Mouse (Mus musculus) thymus, postnatal 0 days (tissue): Measurements from ENCODE around the gene Phospho2. TPM values are rescaled to one million over a fixed set of nuclear protein-coding genes. Genes with fewer than 3 reads are reported as not detected.

Experiments
- DNase-seq: peaks from one replicate; pipeline ENCODE4 v3.0.0-alpha.2; 2015; ENCODE audit warnings: low spot score
- polyA plus RNA-seq: library from polyadenylated mRNA; unstranded; fragments of >200 nt; fragmentation: Nextera tagmentation; extraction: Ambion mirVana; gene quantifications from 2 replicates; pipeline ENCODE4 v1.2.1, GENCODE M21; 2015

Phospho2 gene
- polyA plus RNA-seq, 1 experiment from 2014 or later = 38.6 TPM

DNA sequence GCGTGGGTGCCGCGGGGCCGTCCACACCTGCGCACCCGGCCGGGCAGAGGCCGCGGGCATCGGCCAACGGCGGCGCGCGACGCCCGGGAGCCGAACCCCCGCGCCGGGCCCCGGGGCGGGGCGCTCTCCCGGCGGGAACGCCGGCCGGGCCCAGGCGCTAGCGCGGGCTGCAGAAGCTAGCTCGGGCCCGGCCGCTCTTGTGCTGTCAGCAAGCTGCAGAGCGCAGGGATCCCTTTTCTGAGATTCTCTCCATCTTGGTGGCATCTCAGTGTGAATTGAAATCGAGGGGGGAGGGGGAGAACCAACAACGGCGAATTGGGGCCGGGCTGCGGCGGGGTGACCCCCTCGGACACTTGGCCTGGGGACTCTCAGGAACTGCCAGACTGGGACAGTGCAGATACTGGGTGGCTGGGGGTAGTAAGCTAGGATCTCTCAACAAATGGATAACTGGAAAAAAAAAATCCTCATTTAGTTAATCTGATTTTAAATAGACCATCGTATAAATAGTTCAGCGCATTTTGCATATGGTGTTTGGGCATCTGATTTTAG is 33.8 kb downstream of the Phospho2 start:
- DNase-seq = peak; percentile 33

DNA sequence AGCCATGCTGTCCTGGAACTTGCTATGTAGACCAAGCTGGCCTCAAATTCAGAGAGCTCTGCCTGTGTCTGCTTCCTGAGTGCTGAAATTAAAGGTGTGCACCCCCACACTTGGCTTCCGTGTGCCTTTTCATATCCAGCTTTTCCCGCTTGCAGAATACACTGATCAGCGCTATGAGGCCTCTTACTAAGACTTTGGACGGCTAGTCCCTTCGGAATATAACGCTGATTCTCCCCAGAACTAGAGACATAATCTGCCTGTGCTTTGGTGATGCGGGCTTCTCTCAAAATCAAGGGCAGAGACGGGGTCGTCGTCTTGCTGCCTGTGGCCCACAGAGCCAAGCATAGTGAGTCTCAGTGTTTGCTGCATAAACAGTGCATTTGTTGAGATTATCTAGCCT is 36.5 kb downstream of the Phospho2 start:
- DNase-seq = no peak

DNA sequence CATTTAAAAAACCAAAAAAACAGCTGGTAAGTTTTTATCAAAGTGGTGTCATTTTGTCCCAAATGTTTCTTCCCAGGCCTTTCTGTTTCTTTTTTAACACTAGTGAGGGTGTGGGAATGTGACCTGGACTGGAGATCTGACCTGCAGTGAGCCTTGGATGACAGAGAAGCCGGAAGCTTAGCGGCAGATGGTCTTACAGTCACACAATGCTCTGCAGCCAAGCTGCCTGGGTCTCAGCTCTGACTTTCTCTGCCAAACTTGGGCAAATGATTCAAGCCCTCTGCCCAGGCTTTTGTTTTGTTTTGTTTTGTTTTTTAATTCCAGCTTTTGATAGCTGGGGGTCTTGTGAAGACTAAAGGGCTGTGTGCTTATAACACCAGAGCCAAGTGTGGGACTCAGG is 37.0 kb downstream of the Phospho2 start:
- DNase-seq = no peak

DNA sequence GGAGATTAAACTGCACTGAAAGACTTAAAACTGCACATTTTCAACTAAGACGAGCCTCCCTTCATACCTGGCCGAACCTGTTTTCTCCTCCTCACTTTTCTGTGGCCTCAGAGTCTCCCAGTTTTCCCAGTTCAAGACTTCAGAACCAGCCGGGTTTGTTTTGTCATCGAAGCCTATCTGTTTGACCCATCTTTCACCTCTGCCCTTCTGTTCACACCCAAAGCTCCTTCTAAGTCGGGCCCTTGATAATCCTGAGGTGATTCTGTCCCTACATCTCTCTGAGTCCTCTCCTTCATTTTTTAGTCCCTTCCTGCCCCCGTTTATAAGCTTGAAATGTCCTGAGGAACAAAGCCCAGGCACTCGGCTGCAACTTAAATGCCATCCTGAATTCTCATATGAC is 38.6 kb downstream of the Phospho2 start:
- no peak for DNase-seq

DNA sequence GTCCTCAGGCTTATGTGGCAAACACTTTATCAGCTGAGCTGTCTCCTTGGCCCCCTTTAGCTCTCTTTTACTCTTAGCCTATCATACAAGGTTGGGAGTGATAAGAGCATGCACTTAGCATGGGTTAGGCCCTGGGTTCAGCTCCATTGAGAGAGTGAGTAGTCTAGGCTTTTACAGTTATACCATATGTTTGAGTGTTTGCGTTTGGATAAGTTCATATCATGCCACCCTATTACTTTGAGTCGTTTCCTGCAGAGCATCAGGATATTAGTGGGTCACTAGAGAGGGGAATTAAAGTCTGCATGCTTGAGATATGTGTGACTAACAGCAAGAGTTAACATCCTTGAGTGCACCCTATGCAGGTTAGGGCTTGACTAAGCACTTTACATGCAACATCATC is 40.3 kb downstream of the Phospho2 start:
- no peak for DNase-seq

DNA sequence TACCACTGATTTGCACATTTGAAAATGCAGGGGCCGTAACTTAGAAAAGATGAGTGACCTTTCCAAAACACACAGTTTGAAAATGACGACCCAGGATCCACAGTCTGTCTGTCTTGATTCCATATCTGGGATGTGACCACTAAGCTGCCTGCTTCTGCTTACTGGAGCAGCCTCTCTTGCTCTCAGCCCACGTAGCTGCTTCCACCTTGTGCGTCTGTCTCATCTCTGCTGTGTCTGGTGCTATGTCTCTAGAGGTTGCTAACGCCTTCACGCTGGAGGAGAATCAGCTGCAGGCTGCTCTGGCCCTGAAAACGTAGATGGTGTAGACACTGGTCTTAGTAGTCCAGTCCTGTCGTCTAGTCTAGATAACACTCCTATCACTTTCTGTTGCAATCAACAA is 40.7 kb downstream of the Phospho2 start:
- DNase-seq = no peak

DNA sequence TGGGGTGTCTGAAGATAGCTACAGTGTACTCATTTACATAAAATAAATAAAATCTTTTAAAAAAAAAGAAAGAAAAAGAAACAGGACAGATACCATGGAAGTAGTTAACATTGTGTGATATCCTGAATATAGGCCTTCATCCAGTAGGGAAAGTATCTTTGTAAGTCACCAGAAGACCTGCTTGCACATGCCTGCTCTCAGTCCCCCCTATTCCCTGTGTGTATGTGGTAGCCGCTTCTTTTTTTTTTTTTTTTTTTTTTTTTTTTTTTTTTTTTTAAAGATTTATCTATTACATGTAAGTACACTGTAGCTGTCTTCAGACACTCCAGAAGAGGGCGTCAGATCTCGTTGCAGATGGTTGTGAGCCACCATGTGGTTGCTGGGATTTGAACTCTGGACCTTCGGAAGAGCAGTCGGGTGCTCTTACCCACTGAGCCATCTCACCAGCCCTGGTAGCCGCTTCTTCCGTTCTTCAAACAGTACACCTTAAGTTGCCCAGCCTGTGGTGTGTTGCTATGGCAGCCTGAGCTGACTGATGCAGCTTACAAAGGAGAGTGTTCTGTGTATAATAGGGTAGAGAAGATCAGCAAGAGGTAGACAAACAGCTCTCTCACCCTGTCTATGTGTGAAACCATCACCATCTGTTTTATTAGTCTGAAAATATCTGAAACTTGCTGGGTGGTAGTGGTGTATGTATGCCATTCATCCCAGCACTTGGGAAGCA is 48.0 kb downstream of the Phospho2 start:
- no peak for DNase-seq

DNA sequence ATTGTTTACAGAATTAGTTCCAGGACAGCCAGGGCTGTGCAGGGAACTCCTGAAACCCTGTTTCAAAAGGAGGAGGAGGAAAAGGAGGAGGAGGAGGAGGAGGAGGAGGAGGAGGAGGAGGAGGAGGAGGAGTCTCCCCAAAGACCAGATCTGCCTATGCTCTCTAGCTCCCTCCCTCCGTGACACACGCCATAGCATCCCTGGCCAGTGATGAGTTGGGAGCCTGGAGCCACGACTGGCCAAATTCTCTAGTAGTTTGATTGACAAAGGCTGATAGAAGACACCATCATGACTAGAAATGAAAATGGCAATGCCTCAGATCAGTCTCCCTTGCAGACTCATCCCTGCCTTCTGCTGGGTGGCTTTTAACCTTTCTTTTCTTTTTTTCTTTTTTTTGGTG is 48.6 kb downstream of the Phospho2 start:
- no peak for DNase-seq

DNA sequence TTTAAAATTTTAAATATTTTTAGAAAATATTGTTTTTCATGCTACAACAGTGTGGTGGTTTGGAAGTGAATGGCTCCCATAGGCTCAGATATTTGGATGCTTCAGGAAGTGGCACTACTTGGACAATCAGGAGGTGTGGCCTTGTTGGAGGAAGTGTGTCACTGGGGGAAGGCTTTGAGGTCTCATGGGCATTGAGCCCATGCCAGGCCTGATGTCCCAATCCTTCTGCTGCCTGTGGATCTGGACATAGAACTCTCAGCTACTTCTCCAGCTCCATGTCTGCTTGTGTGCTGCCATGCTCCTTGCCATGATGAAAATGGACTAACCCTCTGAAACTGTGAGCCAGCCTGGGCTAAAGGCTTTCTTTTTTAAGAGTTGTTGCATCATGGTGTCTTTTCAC is 49.3 kb downstream of the Phospho2 start:
- DNase-seq = no peak

DNA sequence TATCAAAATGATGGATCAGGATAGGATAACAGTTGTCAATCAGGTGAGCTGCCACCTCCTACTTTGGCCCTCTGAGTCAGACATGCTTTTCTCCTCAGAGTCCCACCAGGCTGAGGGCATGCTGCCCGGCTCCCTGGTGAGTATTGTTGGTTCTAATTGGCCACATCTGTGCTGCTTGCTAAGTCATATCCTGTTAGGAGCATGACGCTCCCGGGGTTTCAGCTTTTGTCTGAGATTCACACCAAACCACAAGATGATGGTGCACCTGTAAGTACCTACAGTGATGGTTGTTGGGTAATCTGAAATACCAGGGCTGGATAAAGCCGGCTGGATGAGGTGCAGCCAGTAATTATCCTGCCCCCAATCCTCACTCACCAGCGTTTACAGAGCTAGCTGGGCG is 50.8 kb downstream of the Phospho2 start:
- DNase-seq = peak; percentile 57

DNA sequence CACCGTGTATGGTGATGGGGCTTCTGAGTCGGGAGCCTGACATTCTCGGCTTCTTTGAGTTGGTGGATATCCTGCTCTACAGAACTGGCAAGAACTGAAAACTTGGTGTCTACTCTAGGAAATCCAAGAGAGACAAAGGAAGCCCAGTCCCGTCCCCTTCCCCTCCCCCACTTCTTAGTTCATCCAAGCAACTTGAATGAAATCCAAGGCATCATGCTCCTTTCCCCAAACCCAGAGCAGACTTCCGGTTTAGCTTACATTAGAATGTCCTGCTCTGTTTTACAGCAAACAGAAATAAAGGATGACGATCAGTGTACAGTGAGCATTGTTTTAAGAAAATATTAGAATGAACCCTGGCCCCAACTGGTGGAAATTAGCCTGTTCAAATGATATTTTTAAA is 59.8 kb downstream of the Phospho2 start:
- no peak for DNase-seq

Other genes starting within 250 kb of the Phospho2 start
- 0.05 and 0.08 TPM in 2 replicates for gene Lrp2, start 203.6 kb upstream of the Phospho2 start, polyA plus RNA-seq
- gene Bbs5, start 142.5 kb upstream of the Phospho2 start, polyA plus RNA-seq = 8.9 and 10.2 TPM in 2 replicates
- gene Klhl41, start 119.5 kb upstream of the Phospho2 start, polyA plus RNA-seq = 0.51 and 0.82 TPM in 2 replicates
- 7.0 and 7.7 TPM in 2 replicates for gene Fastkd1, start 76.1 kb upstream of the Phospho2 start, polyA plus RNA-seq
- gene Ppig, start 67.1 kb upstream of the Phospho2 start, polyA plus RNA-seq = 127 and 139 TPM in 2 replicates
- gene Ccdc173, start within 50 bp of the Phospho2 start, polyA plus RNA-seq = 2.0 TPM in 2 replicates
- 7.4 and 11.0 TPM in 2 replicates for gene Klhl23, start 32.3 kb downstream of the Phospho2 start, polyA plus RNA-seq
- gene Ssb, start 71.9 kb downstream of the Phospho2 start, polyA plus RNA-seq = 317 and 344 TPM in 2 replicates
- gene Mettl5, start 96.0 kb downstream of the Phospho2 start, polyA plus RNA-seq = 45.1 and 46.9 TPM in 2 replicates
- gene Ubr3, start 107.6 kb downstream of the Phospho2 start, polyA plus RNA-seq = 9.0 and 11.0 TPM in 2 replicates
- 0.59 and 0.62 TPM in 2 replicates for gene Myo3b, start 249.5 kb downstream of the Phospho2 start, polyA plus RNA-seq